8 mouse cellular contexts compared by ENCODE assay signal in genomic region chr11:113710257-113710777, GRCm38 (mm10). TPM values are rescaled to one million over a fixed set of nuclear protein-coding genes. Genes with fewer than 3 reads are reported as not detected.
DNase-seq lines count a peak whose midpoint lies in the region; ATAC-seq and TF ChIP-seq lines count a peak whose summit lies in the region.

No protein-coding gene starts in this region.

- H3K4me2 ChIP-seq in lung, embryonic 14.5 days: peak overlapping the region; percentile 23
- H3K4me2 ChIP-seq in embryonic facial prominence, embryonic 15.5 days (replicated peaks): 0 out of 2 replicates have a peak overlapping the region, but pooled peaks have one; percentile 3
- H3K4me2 ChIP-seq in limb, embryonic 11.5 days (ENCODE audit: low read depth, severe bottlenecking): peak overlapping the region; percentile 22; the same call in 1 of the 2 replicates

- peak; percentile 68 for DNase-seq in lung, embryonic 14.5 days
- no peak for DNase-seq in lung, postnatal 14 days
- DNase-seq in limb, embryonic 11.5 days (ENCODE audit: low spot score): peak; percentile 61
- peak; percentile 72 for DNase-seq in thymus, postnatal 0 days (ENCODE audit: low spot score)
- DNase-seq in urinary bladder, postnatal 36 days (ENCODE audit: low spot score in 2 of 2): no peak
- no peak for DNase-seq in lung, postnatal 10 days
- DNase-seq in ovary, adult 18-20 months (ENCODE audit: low spot score): no peak

- WGBS in lung, embryonic 14.5 days: 8% methylated on average over 10 of the region's 10 CpGs
- WGBS in embryonic facial prominence, embryonic 15.5 days: 5% methylated on average over 10 of the region's 10 CpGs
- 6% methylated on average over 10 of the region's 10 CpGs for WGBS in limb, embryonic 11.5 days

- no peaks in the 10 kb centered on the region for H3K9me3 ChIP-seq in lung, embryonic 14.5 days (ENCODE audit: low read depth, low read length)
- H3K9me3 ChIP-seq in embryonic facial prominence, embryonic 15.5 days (replicated peaks): no peaks in the 10 kb centered on the region
- no peaks in the 10 kb centered on the region for H3K9me3 ChIP-seq in limb, embryonic 11.5 days (ENCODE audit: control insufficient read depth, low read length)

- H3K9ac ChIP-seq in lung, embryonic 14.5 days: peak overlapping the region; percentile 34
- H3K9ac ChIP-seq in embryonic facial prominence, embryonic 15.5 days: no peak overlapping the region
- peak overlapping the region; percentile 57 for H3K9ac ChIP-seq in limb, embryonic 11.5 days (ENCODE audit: low read length)

- H3K4me1 ChIP-seq in lung, embryonic 14.5 days (ENCODE audit: insufficient read depth): peaks cover 15% of the 10 kb centered on the region
- H3K4me1 ChIP-seq in embryonic facial prominence, embryonic 15.5 days: peaks cover 25% of the 10 kb centered on the region
- peaks cover 19% of the 10 kb centered on the region for H3K4me1 ChIP-seq in limb, embryonic 11.5 days (ENCODE audit: control insufficient read depth, insufficient read depth, low read length)

- ATAC-seq in lung, embryonic 14.5 days (ENCODE audit: insufficient read depth): 0 out of 2 replicates have a peak, but pooled peaks have one; percentile 35
- ATAC-seq in embryonic facial prominence, embryonic 15.5 days (ENCODE audit: insufficient number of reproducible peaks, low FRiP score, low TSS enrichment, low read depth): no peak
- no peak; the same call in 1 of the 2 replicates for ATAC-seq in limb, embryonic 11.5 days (ENCODE audit: insufficient number of reproducible peaks, low FRiP score, low TSS enrichment, low read depth)

- 0 out of 2 replicates have a peak, but pooled peaks cover 5% of the 10 kb centered on the region for H3K36me3 ChIP-seq in lung, embryonic 14.5 days (ENCODE audit: insufficient read depth)
- H3K36me3 ChIP-seq in embryonic facial prominence, embryonic 15.5 days: no peaks in the 10 kb centered on the region
- no peaks in the 10 kb centered on the region for H3K36me3 ChIP-seq in limb, embryonic 11.5 days (ENCODE audit: control insufficient read depth, insufficient read depth, low read length)

- peak overlapping the region; percentile 74 for H3K27ac ChIP-seq in lung, embryonic 14.5 days (ENCODE audit: low read depth)
- H3K27ac ChIP-seq in embryonic facial prominence, embryonic 15.5 days (replicated peaks): peak overlapping the region; percentile 83
- peak overlapping the region; percentile 77 for H3K27ac ChIP-seq in limb, embryonic 11.5 days (replicated peaks; ENCODE audit: low read depth, low read length)

- no peak for TF ChIP-seq CTCF in lung, embryonic 14.5 days (IDR thresholded peaks at IDR 0.05; ENCODE audit: low read depth)

- no peaks in the 10 kb centered on the region for H3K27me3 ChIP-seq in lung, embryonic 14.5 days (ENCODE audit: insufficient read depth, low read length)
- no peaks in the 10 kb centered on the region for H3K27me3 ChIP-seq in embryonic facial prominence, embryonic 15.5 days
- no peaks in the 10 kb centered on the region for H3K27me3 ChIP-seq in limb, embryonic 11.5 days (ENCODE audit: control insufficient read depth, insufficient read depth, low read length)

- no peak overlapping the region for H3K4me3 ChIP-seq in lung, embryonic 14.5 days (ENCODE audit: low read depth, low read length)
- H3K4me3 ChIP-seq in embryonic facial prominence, embryonic 15.5 days (replicated peaks): no peak overlapping the region
- no peak overlapping the region for H3K4me3 ChIP-seq in limb, embryonic 11.5 days (ENCODE audit: low read depth, low read length)

RNA-seq across cellular contexts. Expression of gene Cpsf4l, which starts 0.5 kb away (rescaled TPM):
- 0.35 and 0.59 TPM in 2 replicates for polyA plus RNA-seq in lung, embryonic 14.5 days (2014; fragmentation: Nextera tagmentation; extraction: Ambion mirVana)
- 1.6 and 2.1 TPM in 2 replicates for polyA plus RNA-seq in embryonic facial prominence, embryonic 15.5 days (2015; fragmentation: Nextera tagmentation; extraction: Ambion mirVana)
- 0.51 and 0.54 TPM in 2 replicates for polyA plus RNA-seq in limb, embryonic 11.5 days (2014; fragmentation: Nextera tagmentation; extraction: Ambion mirVana)
- polyA plus RNA-seq in thymus, postnatal 0 days (2015; fragmentation: Nextera tagmentation; extraction: Ambion mirVana): 38.4 and 45.2 TPM in 2 replicates

RNA-seq across cellular contexts. Expression of gene D11Wsu47e, which starts 26.1 kb away (rescaled TPM):
- polyA plus RNA-seq in lung, embryonic 14.5 days (2014; fragmentation: Nextera tagmentation; extraction: Ambion mirVana): 20.9 and 22.9 TPM in 2 replicates
- polyA plus RNA-seq in embryonic facial prominence, embryonic 15.5 days (2015; fragmentation: Nextera tagmentation; extraction: Ambion mirVana): 19.2 and 19.6 TPM in 2 replicates
- polyA plus RNA-seq in limb, embryonic 11.5 days (2014; fragmentation: Nextera tagmentation; extraction: Ambion mirVana): 24.0 and 26.1 TPM in 2 replicates
- polyA plus RNA-seq in thymus, postnatal 0 days (2015; fragmentation: Nextera tagmentation; extraction: Ambion mirVana): 15.7 and 17.0 TPM in 2 replicates

RNA-seq across cellular contexts. Expression of gene Fam104a, which starts 26.4 kb away (rescaled TPM):
- polyA plus RNA-seq in lung, embryonic 14.5 days (2014; fragmentation: Nextera tagmentation; extraction: Ambion mirVana): 46.6 and 52.0 TPM in 2 replicates
- polyA plus RNA-seq in embryonic facial prominence, embryonic 15.5 days (2015; fragmentation: Nextera tagmentation; extraction: Ambion mirVana): 48.6 and 49.5 TPM in 2 replicates
- polyA plus RNA-seq in limb, embryonic 11.5 days (2014; fragmentation: Nextera tagmentation; extraction: Ambion mirVana): 53.0 and 54.2 TPM in 2 replicates
- 53.3 and 54.7 TPM in 2 replicates for polyA plus RNA-seq in thymus, postnatal 0 days (2015; fragmentation: Nextera tagmentation; extraction: Ambion mirVana)

RNA-seq across cellular contexts. Expression of gene Cdc42ep4, which starts 41.4 kb away (rescaled TPM):
- 86.6 and 86.9 TPM in 2 replicates for polyA plus RNA-seq in lung, embryonic 14.5 days (2014; fragmentation: Nextera tagmentation; extraction: Ambion mirVana)
- 82.2 and 86.2 TPM in 2 replicates for polyA plus RNA-seq in embryonic facial prominence, embryonic 15.5 days (2015; fragmentation: Nextera tagmentation; extraction: Ambion mirVana)
- 74.3 and 75.4 TPM in 2 replicates for polyA plus RNA-seq in limb, embryonic 11.5 days (2014; fragmentation: Nextera tagmentation; extraction: Ambion mirVana)
- polyA plus RNA-seq in thymus, postnatal 0 days (2015; fragmentation: Nextera tagmentation; extraction: Ambion mirVana): 37.0 and 38.7 TPM in 2 replicates

Comparison
In these comparisons a context has a peak if more than half of its experiments do, and no peak if none do; other contexts are left out.
1. DNase-seq: peak in lung, embryonic 14.5 days (single experiment), limb, embryonic 11.5 days (single experiment) and thymus, postnatal 0 days (single experiment); none in lung, postnatal 14 days (single experiment), urinary bladder, postnatal 36 days (0 of 2), lung, postnatal 10 days (single experiment) and ovary, adult 18-20 months (single experiment).
2. RNA of gene Cpsf4l, which starts 0.5 kb away (polyA plus RNA-seq): 38.4 to 45.2 TPM in thymus, postnatal 0 days; 1.6 to 2.1 TPM in embryonic facial prominence, embryonic 15.5 days, 0.35 to 0.59 TPM in lung, embryonic 14.5 days and 0.51 to 0.54 TPM in limb, embryonic 11.5 days; every median in the first group is over 10 times any median in the second.
3. Peak in every context shown above with its lines, with median percentiles within 50 percentile points of each other: H3K27ac ChIP-seq and H3K4me2 ChIP-seq.